Mouse (Mus musculus) hematopoietic multipotent progenitor cell, adult 10-12 weeks (in vitro differentiated cells): ENCODE measurements around the gene Crmp1. TPM values are rescaled to one million over a fixed set of nuclear protein-coding genes. Genes with fewer than 3 reads are reported as not detected.

ENCODE experiments used
- polyA plus RNA-seq: library from polyadenylated mRNA; stranded (reverse); fragments of >175 nt; gene quantifications from 2 replicates; pipeline ENCODE4 v1.2.3, GENCODE M21; 2012; ENCODE audit warnings: low replicate concordance

Crmp1 gene
- polyA plus RNA-seq: 5.1 and 28.4 TPM in 2 replicates

DNA sequence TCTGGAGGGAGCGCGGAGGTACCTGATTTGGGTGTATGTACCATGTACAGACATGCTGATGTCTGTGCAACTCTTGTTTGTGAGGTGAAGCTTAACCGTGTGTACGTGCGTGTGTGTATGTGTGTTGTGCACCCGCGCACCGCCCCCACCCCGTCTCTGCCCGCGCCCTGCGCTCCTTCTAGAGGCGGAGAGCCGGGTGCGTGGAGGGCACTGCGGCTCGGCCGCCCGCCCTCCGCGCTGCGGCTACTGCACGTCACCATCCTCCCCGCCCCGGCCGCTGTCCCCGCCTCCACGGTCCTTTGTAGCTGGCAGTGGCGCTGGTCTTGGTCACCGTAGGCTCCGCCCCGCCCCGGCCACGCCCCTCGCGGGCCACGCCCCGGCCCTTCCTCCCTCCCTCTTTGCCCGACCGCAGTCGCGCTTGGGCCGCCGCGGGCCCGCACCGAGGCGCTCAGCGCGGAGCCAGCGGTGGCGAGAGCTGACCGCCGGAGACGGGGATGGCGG is at the start of gene Crmp1:
Gene Crmp1 (plus strand): TSS at position 290 of the 501 bp plus-strand sequence.

DNA sequence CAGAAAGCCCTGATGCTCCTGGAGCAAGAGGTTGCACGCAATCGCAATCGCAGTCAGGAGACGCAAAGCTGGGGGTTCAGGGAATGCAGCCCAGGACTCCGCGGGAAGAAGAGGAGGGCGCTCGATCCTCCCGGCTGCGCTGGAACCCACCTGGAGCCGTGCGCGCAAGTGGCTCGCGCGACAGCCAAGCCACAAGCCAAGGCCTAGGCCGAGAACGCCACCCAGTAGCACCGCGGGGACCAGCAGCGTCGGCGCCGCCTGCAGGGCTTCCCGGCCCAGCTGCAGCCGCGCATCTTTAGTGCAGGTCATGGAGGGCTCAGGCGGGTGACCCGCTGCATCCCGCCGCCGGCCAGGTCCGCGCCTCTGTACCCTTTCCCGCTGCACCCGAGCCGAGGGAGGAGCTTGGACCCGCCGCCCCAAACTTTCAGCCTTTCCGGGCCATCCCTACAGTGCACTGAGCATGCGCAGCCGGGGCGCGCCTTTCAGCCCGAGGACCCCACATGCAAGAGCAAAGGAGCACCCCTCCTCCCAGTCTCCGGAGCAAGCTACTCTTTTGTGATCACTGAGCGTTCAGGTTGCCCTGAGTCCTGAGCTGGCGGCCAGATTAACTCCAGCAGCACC is 94.9 kb downstream of the Crmp1 start, which contains the start of gene Evc:
Gene Evc (minus strand): TSS at position 410 of the 621 bp plus-strand sequence.

DNA sequence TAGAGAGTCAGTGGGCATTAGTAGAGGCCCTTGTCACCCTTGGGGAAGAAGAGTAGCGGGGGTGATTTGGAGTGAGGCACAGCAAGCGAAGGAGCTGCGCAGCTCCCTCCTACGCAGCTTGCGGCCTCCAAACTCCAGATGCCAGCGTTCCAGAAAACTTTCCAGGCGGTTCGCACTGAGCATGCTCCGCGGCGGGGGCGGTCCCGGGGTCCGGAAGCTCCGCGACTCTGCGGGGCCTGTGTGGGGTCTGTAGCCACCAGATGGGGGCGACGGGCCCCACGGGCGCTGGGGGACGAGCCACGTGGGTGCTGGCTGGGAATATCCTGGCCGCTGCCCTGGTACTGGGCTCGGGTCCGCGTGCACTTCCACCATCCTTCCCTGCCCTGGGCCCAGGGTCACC is 96.5 kb downstream of the Crmp1 start, which contains the start of gene Evc2:
Gene Evc2 (plus strand): TSS at position 212 of the 400 bp plus-strand sequence.

Other genes starting within 250 kb of the Crmp1 start
- gene Gm1043, start 156.6 kb upstream of the Crmp1 start, polyA plus RNA-seq: 3.6 TPM in 2 replicates
- 0.54 and 0.64 TPM in 2 replicates for gene Evc, start 95.0 kb downstream of the Crmp1 start, polyA plus RNA-seq
- gene Evc2, start 96.6 kb downstream of the Crmp1 start, polyA plus RNA-seq: 0.15 and 0.20 TPM in 2 replicates